Mouse (Mus musculus) CH12.LX (cell line): ENCODE measurements around the gene Olfr1289.

Source experiments
- CTCF ChIP-seq, 2 experiments: IDR thresholded peaks in 1 of 2; conservative IDR thresholded peaks in 1 of 2; 2 replicates each; pipeline ENCODE4 v1.5.1; 2011 to 2012; ENCODE audit warnings: low read depth in 2 of 2, low read length in 2 of 2, improper control_type of control experiment in 1 of 2, inconsistent platforms in 1 of 2, mild to moderate bottlenecking in 1 of 2, moderate library complexity in 1 of 2
- ETS1 ChIP-seq: conservative IDR thresholded peaks from 2 replicates; pipeline ENCODE4 v1.6.1; 2012; ENCODE audit warnings: low read depth, mild to moderate bottlenecking, inconsistent platforms, low read length, improper control_type of control experiment, moderate library complexity
- HCFC1 ChIP-seq: IDR thresholded peaks from 2 replicates; pipeline ENCODE4 v1.6.1; 2012; ENCODE audit warnings: low read depth, mild to moderate bottlenecking, inconsistent platforms, low read length, improper control_type of control experiment
- POLR2A ChIP-seq: IDR thresholded peaks from 2 replicates; pipeline ENCODE4 v1.6.1; 2011; ENCODE audit warnings: low read depth, mild to moderate bottlenecking, improper control_type of control experiment, low read length
- TCF12 ChIP-seq: IDR thresholded peaks from 2 replicates; pipeline ENCODE4 v1.6.1; 2014; ENCODE audit warnings: low read depth, mild to moderate bottlenecking, inconsistent platforms, low read length, improper control_type of control experiment
- UBTF ChIP-seq: IDR thresholded peaks from 2 replicates; pipeline ENCODE4 v1.6.1; 2012; ENCODE audit warnings: low read depth, mild to moderate bottlenecking, inconsistent platforms, low read length, improper control_type of control experiment, moderate library complexity
- ZKSCAN1 ChIP-seq: IDR thresholded peaks from 2 replicates; pipeline ENCODE4 v1.6.1; 2012; ENCODE audit warnings: low read depth, inconsistent platforms, low read length, improper control_type of control experiment, borderline replicate concordance

DNA sequence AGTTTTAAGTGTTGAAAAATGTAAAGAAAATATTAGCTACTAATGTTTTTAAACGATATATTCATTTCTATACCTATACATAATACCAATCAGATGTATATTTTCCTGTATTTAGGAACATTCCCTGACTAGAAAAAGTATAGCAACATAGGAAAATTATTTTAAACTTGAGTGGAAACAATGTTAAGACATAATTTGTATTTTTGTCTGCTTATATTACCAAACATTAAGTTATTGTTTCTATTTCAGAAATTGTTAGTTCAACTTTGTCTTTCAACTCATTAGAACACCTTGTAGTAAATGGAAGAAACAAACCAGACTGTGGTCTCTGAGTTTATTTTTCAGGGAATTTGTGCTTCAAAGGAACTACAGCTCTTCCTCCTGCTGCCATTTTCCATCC is 31.8 kb upstream of the Olfr1289 start, which contains the start of gene Olfr1287:
- TF ChIP-seq UBTF (no peak), ETS1 (no peak), CTCF (conservative IDR thresholded peaks at IDR 0.05 in 1 of 2, IDR thresholded peaks at IDR 0.05 in 1 of 2; ENCODE audit: low read depth in 2 of 2, low read length in 2 of 2) (no peak), POLR2A (no peak), TCF12 (no peak), HCFC1 (no peak), ZKSCAN1 (no peak)
